Mouse (Mus musculus): ENCODE data around the gene Nfkbia. TPM values are rescaled to one million over a fixed set of nuclear protein-coding genes. Genes with fewer than 3 reads are reported as not detected.

The Nfkbia gene
- polyA plus RNA-seq, 1 experiment: 282 TPM

GRCm38 (mm10) chr12:55491516-55492183 is 797 bp downstream of the Nfkbia start:
- peaks cover 22% of the 10 kb centered on the region for H3K4me1 ChIP-seq (ENCODE audit: control insufficient read depth, insufficient read depth, low read length)
- 2% methylated on average over 40 of the region's 57 CpGs for WGBS
- H3K4me3 ChIP-seq (replicated peaks; ENCODE audit: extremely low read depth, low read depth, low read length): peak overlapping the region; percentile 100
- DNase-seq: peak; percentile 98
- peak; percentile 65; the same call in 1 of the 2 replicates for TF ChIP-seq POLR2A (IDR thresholded peaks at IDR 0.05; ENCODE audit: borderline replicate concordance, extremely low read depth, low read depth, low read length)
- no peak for TF ChIP-seq CTCF (IDR thresholded peaks at IDR 0.05; ENCODE audit: insufficient read depth, low read length)

GRCm38 (mm10) chr12:55490722-55491449 is 1.6 kb downstream of the Nfkbia start:
- Histone ChIP-seq H3K4me1 (ENCODE audit: control insufficient read depth, insufficient read depth, low read length) (peaks cover 21% of the 10 kb centered on the region), H3K4me3 (replicated peaks; ENCODE audit: extremely low read depth, low read depth, low read length) (peak overlapping the region; percentile 100)
- no peak for TF ChIP-seq CTCF (IDR thresholded peaks at IDR 0.05; ENCODE audit: insufficient read depth, low read length)
- TF ChIP-seq POLR2A (IDR thresholded peaks at IDR 0.05; ENCODE audit: borderline replicate concordance, extremely low read depth, low read depth, low read length): peak; percentile 49; the same call in 1 of the 2 replicates
- 34% methylated on average over 13 of the region's 13 CpGs for WGBS
- DNase-seq: peak; percentile 61

DNA sequence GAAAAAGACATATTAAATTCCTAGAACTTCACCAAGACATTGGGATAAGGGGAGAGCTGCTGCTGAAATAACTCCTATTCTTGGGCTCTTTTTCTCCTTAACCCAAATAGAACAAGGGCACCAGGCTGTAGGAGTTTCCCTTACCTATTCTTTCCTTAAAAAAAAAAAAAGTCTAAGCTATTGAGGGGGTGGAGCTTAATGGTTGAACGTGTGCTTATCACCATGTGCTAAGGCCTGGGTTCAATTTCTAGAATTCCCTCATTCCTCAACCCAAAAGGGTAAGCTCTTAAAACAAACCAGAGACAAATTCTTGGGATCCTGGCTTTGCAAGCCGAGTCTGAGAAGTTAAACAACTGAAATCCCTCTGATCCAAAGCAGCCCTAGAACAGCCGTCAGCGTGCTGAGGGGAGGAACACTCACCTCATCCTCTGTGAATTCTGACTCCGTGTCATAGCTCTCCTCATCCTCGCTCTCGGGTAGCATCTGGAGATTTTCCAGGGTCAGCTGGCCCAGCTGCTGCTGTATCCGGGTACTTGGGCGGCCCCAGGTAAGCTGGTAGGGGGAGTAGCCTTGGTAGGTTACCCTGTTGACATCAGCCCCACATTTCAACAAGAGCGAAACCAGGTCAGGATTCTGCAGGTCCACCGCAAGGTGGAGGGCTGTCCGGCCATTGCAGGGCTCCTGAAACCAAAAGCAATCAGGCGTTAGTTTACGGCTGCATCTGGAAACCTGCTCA is 2.3 kb downstream of the Nfkbia start:
- H3K4me3 ChIP-seq (replicated peaks; ENCODE audit: extremely low read depth, low read depth, low read length): peak overlapping the region; percentile 100
- DNase-seq: no peak
- no peak for TF ChIP-seq CTCF (IDR thresholded peaks at IDR 0.05; ENCODE audit: insufficient read depth, low read length)
- TF ChIP-seq POLR2A (IDR thresholded peaks at IDR 0.05; ENCODE audit: borderline replicate concordance, extremely low read depth, low read depth, low read length): 0 out of 2 replicates have a peak, but pooled peaks have one; percentile 14
- H3K4me1 ChIP-seq (ENCODE audit: control insufficient read depth, insufficient read depth, low read length): peaks cover 15% of the 10 kb centered on the region
- 44% methylated on average over 14 of the region's 14 CpGs for WGBS

GRCm38 (mm10) chr12:55488661-55489447 is 3.6 kb downstream of the Nfkbia start:
- TF ChIP-seq POLR2A (IDR thresholded peaks at IDR 0.05; ENCODE audit: borderline replicate concordance, extremely low read depth, low read depth, low read length): peak; percentile 8; the same call in 1 of the 2 replicates
- TF ChIP-seq CTCF (IDR thresholded peaks at IDR 0.05; ENCODE audit: insufficient read depth, low read length): no peak
- H3K4me3 ChIP-seq (replicated peaks; ENCODE audit: extremely low read depth, low read depth, low read length): peak overlapping the region; percentile 43
- WGBS: 37% methylated on average over 13 of the region's 13 CpGs
- H3K4me1 ChIP-seq (ENCODE audit: control insufficient read depth, insufficient read depth, low read length): peaks cover 13% of the 10 kb centered on the region
- no peak for DNase-seq

GRCm38 (mm10) chr12:55487843-55488660 is 4.4 kb downstream of the Nfkbia start:
- TF ChIP-seq CTCF (IDR thresholded peaks at IDR 0.05; ENCODE audit: insufficient read depth, low read length) (no peak), POLR2A (IDR thresholded peaks at IDR 0.05; ENCODE audit: borderline replicate concordance, extremely low read depth, low read depth, low read length) (no peak; the same call in 1 of the 2 replicates)
- WGBS: 87% methylated on average over 7 of the region's 7 CpGs
- DNase-seq: no peak
- peaks cover 9% of the 10 kb centered on the region for H3K4me1 ChIP-seq (ENCODE audit: control insufficient read depth, insufficient read depth, low read length)
- no peak overlapping the region for H3K4me3 ChIP-seq (replicated peaks; ENCODE audit: extremely low read depth, low read depth, low read length)

GRCm38 (mm10) chr12:55486923-55487674 is 5.3 kb downstream of the Nfkbia start:
- H3K4me3 ChIP-seq (replicated peaks; ENCODE audit: extremely low read depth, low read depth, low read length): no peak overlapping the region
- peaks cover 9% of the 10 kb centered on the region for H3K4me1 ChIP-seq (ENCODE audit: control insufficient read depth, insufficient read depth, low read length)
- WGBS: 45% methylated on average over 18 of the region's 18 CpGs
- TF ChIP-seq POLR2A (IDR thresholded peaks at IDR 0.05; ENCODE audit: borderline replicate concordance, extremely low read depth, low read depth, low read length): peak; percentile 38; the same call in 1 of the 2 replicates
- TF ChIP-seq CTCF (IDR thresholded peaks at IDR 0.05; ENCODE audit: insufficient read depth, low read length): no peak
- DNase-seq: peak; percentile 23

DNA sequence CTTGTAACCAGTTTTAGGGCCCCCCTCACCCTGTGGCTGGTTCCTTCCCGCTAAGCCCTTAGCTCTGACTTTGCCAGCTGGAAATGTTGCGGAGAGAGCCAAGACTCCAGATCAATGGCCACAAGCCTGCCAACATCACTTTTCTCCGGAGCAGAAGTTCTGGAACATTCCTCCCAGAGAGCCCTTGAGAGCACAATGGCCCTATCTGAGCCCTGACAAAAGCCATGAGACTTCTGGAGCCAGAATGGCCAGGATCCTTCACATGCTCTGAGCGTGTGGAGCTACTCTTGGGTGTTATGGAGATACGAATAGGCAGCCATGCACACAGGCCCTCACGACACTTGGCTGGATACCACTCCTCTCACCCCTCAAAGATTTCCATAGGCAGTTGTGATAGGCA is 7.6 kb downstream of the Nfkbia start:
- peaks cover 7% of the 10 kb centered on the region for H3K4me1 ChIP-seq (ENCODE audit: control insufficient read depth, insufficient read depth, low read length)
- no peak for TF ChIP-seq CTCF (IDR thresholded peaks at IDR 0.05; ENCODE audit: insufficient read depth, low read length)
- no peak for DNase-seq
- WGBS: 66% methylated on average over 6 of the region's 6 CpGs
- no peak overlapping the region for H3K4me3 ChIP-seq (replicated peaks; ENCODE audit: extremely low read depth, low read depth, low read length)

All from lung, adult 2 months (tissue).